Mouse (Mus musculus): Measurements from ENCODE around the gene Fam129b. TPM values are rescaled to one million over a fixed set of nuclear protein-coding genes. Genes with fewer than 3 reads are reported as not detected.

Fam129b gene
- polyA plus RNA-seq, 1 experiment from 2014 or later: 55.8 TPM

GRCm38 (mm10) chr2:32914896-32915295 is 39.0 kb downstream of the Fam129b start:
- Histone ChIP-seq H3K36me3 (peaks cover 64% of the 10 kb centered on the region), H3K4me2 (replicated peaks) (no peak overlapping the region), H3K27me3 (no peaks in the 10 kb centered on the region), H3K9me3 (no peaks in the 10 kb centered on the region), H3K9ac (peak overlapping the region; percentile 54), H3K4me1 (peaks cover 33% of the 10 kb centered on the region), H3K4me3 (no peak overlapping the region), H3K27ac (peak overlapping the region; percentile 79)
- 44% methylated on average over 3 of the region's 3 CpGs for WGBS
- ATAC-seq (ENCODE audit: low FRiP score, low read depth): no peak; the same call in 1 of the 2 replicates

GRCm38 (mm10) chr2:32917526-32917925 is 41.6 kb downstream of the Fam129b start:
- WGBS: 78% methylated on average over 11 of the region's 11 CpGs
- no peaks in the 10 kb centered on the region for H3K9me3 ChIP-seq
- no peak overlapping the region for H3K4me2 ChIP-seq (replicated peaks)
- H3K27ac ChIP-seq: 0 out of 2 replicates have a peak overlapping the region, but pooled peaks have one; percentile 2
- no peak overlapping the region for H3K4me3 ChIP-seq
- peak overlapping the region; percentile 20; the same call in 1 of the 2 replicates for H3K9ac ChIP-seq
- H3K27me3 ChIP-seq: no peaks in the 10 kb centered on the region
- no peak for ATAC-seq (ENCODE audit: low FRiP score, low read depth)
- H3K4me1 ChIP-seq: peaks cover 33% of the 10 kb centered on the region
- peaks cover 65% of the 10 kb centered on the region for H3K36me3 ChIP-seq

DNA sequence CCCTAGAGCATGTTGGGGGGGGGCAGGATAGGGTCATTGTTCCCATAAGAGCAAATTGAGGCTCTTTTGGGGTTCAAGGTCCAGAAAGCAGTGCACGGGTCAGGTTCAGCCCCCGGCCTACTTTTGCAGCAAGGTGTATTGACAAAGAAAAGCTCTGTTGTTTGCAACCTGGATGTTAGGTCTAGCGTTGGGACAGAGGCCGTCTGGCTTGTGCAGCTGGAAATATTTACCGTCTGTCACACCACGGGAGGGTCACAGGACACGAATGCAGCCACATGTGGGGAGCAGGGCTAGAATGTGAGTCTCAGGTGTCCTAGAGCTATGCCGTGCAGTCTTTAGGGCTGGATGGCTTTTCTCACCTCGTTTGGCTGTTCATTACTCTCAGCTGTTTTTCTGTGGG is 42.5 kb downstream of the Fam129b start:
- 18% methylated on average over 9 of the region's 9 CpGs for WGBS
- Histone ChIP-seq H3K27me3 (no peaks in the 10 kb centered on the region), H3K36me3 (peaks cover 69% of the 10 kb centered on the region), H3K4me2 (replicated peaks) (no peak overlapping the region), H3K4me1 (peaks cover 33% of the 10 kb centered on the region), H3K9ac (peak overlapping the region; percentile 1; the same call in 1 of the 2 replicates), H3K9me3 (no peaks in the 10 kb centered on the region), H3K27ac (peak overlapping the region; percentile 45; the same call in 1 of the 2 replicates), H3K4me3 (no peak overlapping the region)
- no peak for ATAC-seq (ENCODE audit: low FRiP score, low read depth)

DNA sequence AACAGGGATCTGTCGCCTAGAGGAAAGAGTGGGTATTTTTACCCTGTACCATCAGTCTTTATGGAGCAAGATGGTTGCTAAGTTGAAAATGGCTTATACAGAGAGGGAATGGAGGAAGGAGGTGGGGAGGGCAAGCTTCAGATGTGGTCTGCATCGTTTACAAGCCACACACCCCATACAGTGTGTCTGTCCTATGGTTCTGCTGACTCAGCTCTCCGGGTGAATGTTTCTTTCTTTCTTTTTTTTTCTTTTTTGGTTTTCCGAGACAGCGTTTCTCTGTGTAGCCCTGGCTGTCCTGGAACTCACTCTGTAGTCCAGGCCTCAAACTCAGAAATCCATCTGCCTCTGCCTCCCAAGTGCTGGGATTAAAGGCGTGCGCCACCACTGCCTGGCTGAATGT is 45.3 kb downstream of the Fam129b start:
- 85% methylated on average over 7 of the region's 7 CpGs for WGBS
- Histone ChIP-seq H3K9me3 (no peaks in the 10 kb centered on the region), H3K4me1 (peaks cover 16% of the 10 kb centered on the region), H3K27ac (no peak overlapping the region), H3K36me3 (peaks cover 84% of the 10 kb centered on the region), H3K27me3 (no peaks in the 10 kb centered on the region), H3K4me3 (no peak overlapping the region), H3K9ac (peak overlapping the region; percentile 25; the same call in 1 of the 2 replicates), H3K4me2 (replicated peaks) (no peak overlapping the region)
- no peak for ATAC-seq (ENCODE audit: low FRiP score, low read depth)

DNA sequence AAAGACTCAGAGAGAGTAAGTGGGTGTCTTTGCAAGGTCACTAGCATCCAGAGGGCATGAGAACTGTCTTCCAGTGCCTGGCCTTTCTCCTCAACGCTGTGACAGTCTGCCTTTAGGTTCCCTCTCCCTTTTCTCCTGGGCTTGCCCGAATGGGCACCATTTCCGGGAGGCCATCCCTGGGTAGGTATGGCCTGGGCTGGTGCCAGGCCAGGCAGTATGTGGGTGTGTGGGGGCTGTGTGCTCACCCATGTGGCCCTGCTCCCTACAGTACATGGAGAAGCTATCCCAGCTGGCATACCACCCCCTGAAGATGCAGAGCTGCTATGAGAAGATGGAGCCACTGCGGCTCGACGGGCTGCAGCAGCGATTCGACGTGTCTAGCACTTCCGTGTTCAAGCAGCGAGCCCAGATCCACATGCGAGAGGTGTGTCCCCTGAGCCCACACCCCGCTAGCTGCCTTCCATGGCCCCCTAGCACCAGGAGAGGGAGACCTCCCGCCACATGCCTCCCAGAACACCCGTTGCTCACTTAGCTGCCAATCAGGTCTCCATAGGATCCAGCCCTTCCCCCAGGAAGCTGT is 46.0 kb downstream of the Fam129b start:
- H3K4me2 ChIP-seq (replicated peaks): no peak overlapping the region
- H3K9ac ChIP-seq: no peak overlapping the region
- H3K9me3 ChIP-seq: no peaks in the 10 kb centered on the region
- H3K4me3 ChIP-seq: no peak overlapping the region
- ATAC-seq (ENCODE audit: low FRiP score, low read depth): no peak
- H3K27ac ChIP-seq: no peak overlapping the region
- WGBS: 87% methylated on average over 15 of the region's 15 CpGs
- H3K36me3 ChIP-seq: peaks cover 87% of the 10 kb centered on the region
- peaks cover 16% of the 10 kb centered on the region for H3K4me1 ChIP-seq
- no peaks in the 10 kb centered on the region for H3K27me3 ChIP-seq

DNA sequence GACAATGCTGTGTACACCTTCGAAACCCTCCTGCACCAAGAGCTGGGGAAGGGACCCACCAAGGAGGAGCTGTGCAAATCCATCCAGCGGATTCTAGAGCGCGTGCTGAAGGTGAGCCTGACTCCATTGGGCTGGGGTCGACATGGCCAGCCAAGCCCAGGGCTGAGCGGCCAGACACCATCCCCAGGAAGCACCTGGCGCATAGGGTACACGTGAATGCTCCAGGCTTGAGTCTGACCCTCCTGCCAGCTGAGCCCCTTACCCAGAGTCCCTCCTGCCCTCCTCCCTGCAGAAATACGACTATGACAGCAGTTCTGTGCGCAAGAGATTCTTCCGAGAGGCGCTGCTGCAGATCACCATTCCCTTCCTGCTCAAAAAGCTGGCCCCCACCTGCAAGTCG is 46.6 kb downstream of the Fam129b start:
- H3K4me3 ChIP-seq: no peak overlapping the region
- no peaks in the 10 kb centered on the region for H3K27me3 ChIP-seq
- no peak overlapping the region for H3K4me2 ChIP-seq (replicated peaks)
- 82% methylated on average over 13 of the region's 13 CpGs for WGBS
- H3K9me3 ChIP-seq: no peaks in the 10 kb centered on the region
- peaks cover 88% of the 10 kb centered on the region for H3K36me3 ChIP-seq
- ATAC-seq (ENCODE audit: low FRiP score, low read depth): no peak
- peaks cover 14% of the 10 kb centered on the region for H3K4me1 ChIP-seq
- no peak overlapping the region for H3K27ac ChIP-seq
- H3K9ac ChIP-seq: no peak overlapping the region; the same call in 1 of the 2 replicates

DNA sequence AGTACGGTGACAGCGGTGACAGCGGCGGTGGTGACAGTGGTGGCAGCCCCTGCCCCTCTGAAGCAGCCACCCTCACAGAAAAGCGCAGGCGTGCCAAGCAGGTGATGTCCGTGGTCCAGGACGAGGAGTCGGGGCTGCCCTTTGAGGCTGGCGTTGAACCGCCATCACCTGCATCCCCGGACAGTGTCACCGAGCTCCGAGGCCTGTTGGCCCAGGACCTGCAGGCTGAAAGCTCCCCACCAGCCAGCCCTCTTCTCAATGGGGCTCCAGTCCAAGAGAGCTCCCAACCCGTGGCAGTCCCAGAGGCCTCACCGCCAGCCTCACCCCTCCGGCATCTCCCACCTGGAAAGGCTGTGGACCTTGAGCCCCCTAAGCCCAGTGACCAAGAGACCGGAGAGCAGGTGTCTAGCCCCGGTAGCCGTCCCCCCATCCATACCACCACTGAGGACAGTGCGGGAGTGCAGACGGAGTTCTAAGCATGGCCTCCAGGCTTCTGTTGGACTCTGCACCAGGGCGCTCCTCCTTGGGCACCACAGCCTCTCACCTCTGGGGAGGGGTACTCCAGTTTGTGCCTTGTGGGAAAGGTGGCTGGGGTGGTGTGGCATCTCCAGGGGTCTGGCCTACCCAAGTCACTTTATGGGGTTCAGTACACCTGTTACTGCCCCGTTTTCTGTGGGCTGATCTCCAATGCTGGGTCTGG is 47.8 kb downstream of the Fam129b start:
- H3K36me3 ChIP-seq: peaks cover 87% of the 10 kb centered on the region
- WGBS: 93% methylated on average over 24 of the region's 24 CpGs
- H3K27me3 ChIP-seq: no peaks in the 10 kb centered on the region
- no peak overlapping the region for H3K9ac ChIP-seq
- H3K27ac ChIP-seq: no peak overlapping the region
- H3K9me3 ChIP-seq: no peaks in the 10 kb centered on the region
- H3K4me1 ChIP-seq: peaks cover 7% of the 10 kb centered on the region; the same call in 1 of the 2 replicates
- H3K4me2 ChIP-seq (replicated peaks): no peak overlapping the region
- ATAC-seq (ENCODE audit: low FRiP score, low read depth): no peak
- no peak overlapping the region for H3K4me3 ChIP-seq

DNA sequence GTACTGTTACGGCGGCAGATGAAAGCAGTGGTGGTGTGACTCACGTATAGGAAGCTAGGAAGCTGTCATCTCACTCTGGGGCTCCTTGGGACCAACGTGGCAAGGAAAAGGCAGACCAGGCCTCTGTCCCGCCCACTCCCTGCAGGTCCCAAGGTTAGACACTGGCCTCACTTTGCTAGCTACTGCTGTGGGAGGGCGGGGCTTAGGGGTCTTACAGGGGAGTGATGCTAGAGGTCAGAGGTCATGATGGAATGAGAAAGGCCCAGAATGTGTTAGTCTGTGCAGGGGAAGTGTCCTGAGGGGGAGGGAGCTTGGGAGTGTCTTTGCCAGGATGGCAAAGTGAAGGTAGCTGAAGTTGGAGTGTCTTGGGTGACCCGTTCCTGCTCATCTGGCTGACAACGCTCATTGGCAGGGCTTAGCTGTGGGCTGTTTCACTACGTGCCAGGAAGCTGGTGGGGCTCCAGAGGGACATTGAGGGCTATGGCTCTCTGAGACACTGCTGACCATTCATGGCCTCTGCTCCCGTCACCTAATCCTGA is 48.5 kb downstream of the Fam129b start:
- H3K4me1 ChIP-seq: 0 out of 2 replicates have a peak, but pooled peaks cover 5% of the 10 kb centered on the region
- 74% methylated on average over 10 of the region's 10 CpGs for WGBS
- no peaks in the 10 kb centered on the region for H3K27me3 ChIP-seq
- H3K36me3 ChIP-seq: peaks cover 87% of the 10 kb centered on the region
- no peak overlapping the region for H3K27ac ChIP-seq
- no peak for ATAC-seq (ENCODE audit: low FRiP score, low read depth)
- H3K4me2 ChIP-seq (replicated peaks): no peak overlapping the region
- no peaks in the 10 kb centered on the region for H3K9me3 ChIP-seq
- no peak overlapping the region for H3K9ac ChIP-seq
- H3K4me3 ChIP-seq: no peak overlapping the region

GRCm38 (mm10) chr2:32926330-32927075 is 50.6 kb downstream of the Fam129b start:
- ATAC-seq (ENCODE audit: low FRiP score, low read depth): no peak; the same call in 1 of the 2 replicates
- Histone ChIP-seq H3K9ac (no peak overlapping the region), H3K4me3 (no peak overlapping the region), H3K4me2 (replicated peaks) (no peak overlapping the region), H3K4me1 (0 out of 2 replicates have a peak, but pooled peaks cover 5% of the 10 kb centered on the region), H3K27me3 (no peaks in the 10 kb centered on the region), H3K36me3 (peaks cover 74% of the 10 kb centered on the region), H3K9me3 (no peaks in the 10 kb centered on the region), H3K27ac (no peak overlapping the region)
- WGBS: 91% methylated on average over 12 of the region's 12 CpGs

DNA sequence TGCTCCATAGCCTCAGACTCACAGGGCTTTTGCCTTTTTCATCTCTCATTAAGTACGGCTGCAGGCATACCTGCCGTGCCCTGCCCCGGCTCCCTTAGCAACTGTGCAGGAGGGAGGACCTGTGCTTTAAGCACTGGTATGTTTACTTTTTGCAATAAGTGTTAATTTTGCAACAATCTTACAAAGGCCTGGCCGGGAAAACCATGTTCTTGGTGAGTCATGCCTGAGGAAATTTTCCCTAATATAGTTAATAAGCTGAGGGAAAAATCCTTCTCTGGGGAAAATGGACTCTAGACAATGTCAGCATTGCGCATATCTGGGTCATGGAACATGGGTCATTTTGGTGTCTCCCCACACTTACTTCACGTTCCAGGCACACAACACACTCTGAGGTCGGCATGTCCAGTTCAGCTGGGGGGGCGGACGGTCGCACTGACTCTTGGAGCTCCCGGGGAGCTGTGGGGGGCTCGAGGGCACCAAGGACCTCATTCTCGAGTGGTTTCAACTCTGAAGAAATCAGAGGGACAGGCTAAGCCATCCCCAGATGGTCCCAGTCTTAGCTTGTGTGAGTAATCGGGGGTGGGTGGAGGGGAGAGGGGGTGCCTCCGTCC is 51.8 kb downstream of the Fam129b start:
- Histone ChIP-seq H3K27me3 (no peaks in the 10 kb centered on the region), H3K9ac (0 out of 2 replicates have a peak overlapping the region, but pooled peaks have one; percentile 13), H3K4me2 (replicated peaks) (no peak overlapping the region), H3K9me3 (no peaks in the 10 kb centered on the region), H3K36me3 (peaks cover 69% of the 10 kb centered on the region), H3K27ac (no peak overlapping the region), H3K4me3 (no peak overlapping the region), H3K4me1 (0 out of 2 replicates have a peak, but pooled peaks cover 5% of the 10 kb centered on the region)
- 70% methylated on average over 15 of the region's 15 CpGs for WGBS
- ATAC-seq (ENCODE audit: low FRiP score, low read depth): no peak

DNA sequence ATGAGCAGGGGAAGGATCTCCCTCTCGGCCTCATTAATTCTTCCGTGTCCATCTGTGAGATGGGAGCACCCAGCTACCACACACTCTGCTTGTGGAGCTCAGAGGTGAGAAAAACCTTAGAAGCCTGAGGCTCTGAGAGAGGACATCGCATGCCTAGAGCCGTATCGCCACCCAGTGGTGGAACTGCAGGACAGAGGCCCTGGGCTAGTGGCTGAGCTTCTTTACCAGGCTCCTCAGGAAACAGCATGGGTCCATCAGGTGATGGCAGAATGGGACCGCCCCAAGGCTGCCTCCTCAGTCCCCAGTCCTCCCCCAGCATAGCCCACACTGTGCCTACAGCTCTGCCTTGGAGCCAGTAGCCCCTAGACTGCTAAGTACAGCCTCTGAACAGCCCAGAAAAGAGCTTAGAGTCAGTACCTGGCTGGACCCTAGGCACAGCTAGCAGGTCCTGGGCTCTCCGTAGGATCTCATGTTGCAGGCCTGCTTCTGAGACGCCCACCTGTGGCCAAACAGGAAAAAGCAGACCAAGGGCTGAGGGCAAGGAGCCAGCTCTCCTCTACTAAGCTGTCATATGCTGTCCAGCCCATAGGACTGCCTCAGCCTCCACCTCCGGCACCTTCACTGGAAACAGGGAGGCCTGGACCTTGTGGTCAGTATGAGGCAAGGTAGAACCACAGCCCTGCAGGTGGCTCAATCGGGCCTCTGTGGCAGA is 52.5 kb downstream of the Fam129b start:
- H3K36me3 ChIP-seq: peaks cover 69% of the 10 kb centered on the region
- H3K27ac ChIP-seq: no peak overlapping the region
- no peaks in the 10 kb centered on the region for H3K9me3 ChIP-seq
- H3K9ac ChIP-seq: 0 out of 2 replicates have a peak overlapping the region, but pooled peaks have one; percentile 13
- H3K27me3 ChIP-seq: no peaks in the 10 kb centered on the region
- H3K4me2 ChIP-seq (replicated peaks): no peak overlapping the region
- peak; percentile 48; the same call in 1 of the 2 replicates for ATAC-seq (ENCODE audit: low FRiP score, low read depth)
- 27% methylated on average over 10 of the region's 10 CpGs for WGBS
- no peak overlapping the region for H3K4me3 ChIP-seq
- 0 out of 2 replicates have a peak, but pooled peaks cover 5% of the 10 kb centered on the region for H3K4me1 ChIP-seq

All from limb, embryonic 13.5 days (tissue).